Mouse (Mus musculus) olfactory bulb, adult 2 months (tissue): ENCODE results near the gene Snx8.

Experiments
- CTCF ChIP-seq: fragments of 200-500 bp; IDR thresholded peaks from 2 replicates; pipeline ENCODE4 v1.5.1; 2012; ENCODE audit warnings: low read depth, mild to moderate bottlenecking, low read length, moderate library complexity; ENCODE audit not compliant: insufficient read depth
- POLR2A ChIP-seq: fragments of 200-500 bp; IDR thresholded peaks from 2 replicates; pipeline ENCODE4 v1.6.1; 2012; ENCODE audit warnings: mild to moderate bottlenecking, low read depth, low read length, moderate library complexity; ENCODE audit not compliant: insufficient read depth

GRCm38 (mm10) chr5:140355934-140356333 is 33.1 kb downstream of the Snx8 start:
- TF ChIP-seq POLR2A (no peak), CTCF (no peak)
